Mouse (Mus musculus) layer of hippocampus, postnatal 36 days (tissue): ENCODE measurements around the gene Ltbp2. TPM values are rescaled to one million over a fixed set of nuclear protein-coding genes. Genes with fewer than 3 reads are reported as not detected.
A peak's percentile ranks its signal among the peaks of the same experiment; 100 is the strongest.

Experiments used
- DNase-seq, 2 experiments: peaks; one replicate each; pipeline ENCODE4 v3.0.0; 2022
- total RNA-seq, 2 experiments: library from RNA; stranded (reverse); gene quantifications; 2 replicates each; pipeline ENCODE4 v1.2.3; 2021

Gene Ltbp2
- total RNA-seq, result under 1 TPM; 0.40 to 0.55 TPM

DNA sequence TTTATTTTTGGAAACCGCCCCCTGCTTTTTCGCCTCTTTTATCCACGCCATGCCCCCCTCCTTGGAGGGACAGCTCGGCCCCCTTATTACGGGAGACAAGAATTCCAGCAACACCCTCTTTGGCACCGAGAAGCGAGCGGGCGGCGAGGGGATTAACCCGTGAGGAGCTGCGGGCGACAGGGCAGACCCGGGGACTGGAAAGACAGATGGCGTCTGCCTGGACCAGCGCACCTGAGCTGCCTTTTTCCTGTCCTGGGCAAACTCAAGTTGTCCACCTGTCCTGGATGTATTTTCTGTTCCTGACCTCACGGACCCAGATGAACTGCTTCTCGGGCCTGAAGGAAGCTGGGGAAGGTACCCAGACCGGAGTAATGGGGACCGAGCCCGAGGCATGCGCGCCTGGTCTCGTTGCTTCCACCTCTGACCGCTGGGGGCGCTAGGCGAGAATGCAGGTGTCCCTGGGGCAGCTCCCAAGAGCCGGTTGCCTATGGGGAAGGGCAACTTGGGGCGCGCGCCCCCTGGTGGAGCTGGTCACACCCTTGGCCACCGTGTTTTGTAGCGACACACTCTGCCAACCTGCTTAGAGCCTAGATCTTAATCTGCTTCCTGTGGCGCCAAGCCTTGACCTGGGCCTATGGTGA lies at the start of gene Ltbp2:
TSS of gene Ltbp2 (minus strand) at position 52 of the 641 bp plus-strand sequence.
- peak; percentile 48 to 54 for DNase-seq

DNA sequence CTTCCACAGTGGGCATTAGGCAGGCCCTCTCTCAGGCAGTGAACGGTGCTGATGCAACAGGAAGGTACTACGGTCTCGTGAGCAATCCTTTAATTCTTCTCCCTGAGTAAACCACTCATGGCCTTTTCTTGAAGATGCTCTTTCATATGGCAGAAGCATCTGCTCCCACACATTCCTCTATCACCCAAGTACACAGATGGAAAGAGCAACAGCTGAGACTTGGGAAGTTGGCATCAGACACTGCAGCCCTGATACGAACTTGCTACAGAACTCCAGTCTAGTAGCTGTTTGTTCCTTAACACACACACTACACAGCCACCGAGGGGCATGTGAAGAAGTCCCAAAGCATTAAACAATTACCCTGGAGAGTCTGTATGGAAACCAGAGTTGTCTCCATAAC lies 48.0 kb upstream of the Ltbp2 start:
- DNase-seq, result no peak

DNA sequence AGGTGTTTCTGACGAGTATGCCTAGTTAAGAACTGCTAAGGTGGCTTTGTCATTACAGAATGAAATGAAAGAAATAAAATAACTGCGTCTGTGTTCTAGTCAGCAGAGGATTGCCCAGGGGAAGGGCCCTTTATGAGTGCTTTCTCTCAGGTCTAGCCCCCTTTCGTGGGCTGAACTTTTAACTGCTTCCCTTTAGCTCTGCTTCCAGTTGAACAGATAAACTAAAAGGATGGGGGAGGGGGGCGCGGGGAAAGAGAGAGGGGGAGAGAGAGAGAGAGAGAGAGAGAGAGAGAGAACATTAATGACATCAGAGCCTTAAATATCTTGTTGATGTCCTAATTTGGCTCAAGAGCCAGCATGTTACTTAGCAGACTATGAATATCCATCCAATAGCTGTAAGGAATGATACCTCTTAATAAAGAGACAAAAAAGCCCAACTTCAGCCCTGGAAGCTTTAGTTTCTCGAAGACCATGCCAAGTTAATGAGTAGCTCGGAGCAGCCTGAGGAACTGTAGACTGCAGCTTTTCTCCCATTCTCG lies 45.6 kb upstream of the Ltbp2 start:
- no peak for DNase-seq

DNA sequence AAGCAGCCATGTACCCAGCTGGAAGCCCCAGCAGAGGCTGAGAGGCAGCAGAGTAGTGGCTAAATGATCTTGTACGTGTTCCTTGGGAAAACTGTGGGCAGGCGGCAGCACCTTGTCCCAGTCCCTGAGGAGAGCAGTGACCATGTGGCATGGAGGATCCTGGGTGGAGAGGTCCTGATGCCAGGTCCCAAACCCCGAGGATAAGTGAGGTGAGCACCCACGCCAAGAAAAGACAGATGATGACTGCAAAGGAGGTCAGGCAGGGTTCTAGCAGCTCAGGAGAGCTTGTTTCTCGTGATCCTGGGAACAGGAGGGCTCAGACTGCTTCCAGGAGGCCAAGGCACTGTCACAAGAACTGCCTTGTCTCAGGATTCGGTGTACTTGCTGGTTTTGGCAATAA lies 42.5 kb upstream of the Ltbp2 start:
- no peak for DNase-seq

DNA sequence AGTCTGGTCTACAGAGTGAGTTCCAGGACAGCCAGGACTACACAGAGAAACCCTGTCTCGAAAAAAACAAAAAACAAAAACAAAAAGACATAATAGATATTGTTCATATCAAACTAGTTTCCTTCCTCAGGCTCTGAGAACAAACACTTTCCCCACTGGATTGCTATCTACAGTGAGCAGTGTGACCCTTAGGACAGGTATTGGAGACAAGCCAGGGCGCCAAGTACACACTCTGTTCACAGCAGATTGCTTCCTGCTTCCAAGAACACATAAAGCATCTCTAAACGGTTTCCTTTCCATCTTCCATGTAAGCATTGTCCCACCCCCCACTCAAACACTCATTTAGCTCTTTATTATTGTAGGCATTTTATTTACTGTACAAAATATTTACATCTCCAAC lies 41.5 kb upstream of the Ltbp2 start:
- DNase-seq, result no peak

DNA sequence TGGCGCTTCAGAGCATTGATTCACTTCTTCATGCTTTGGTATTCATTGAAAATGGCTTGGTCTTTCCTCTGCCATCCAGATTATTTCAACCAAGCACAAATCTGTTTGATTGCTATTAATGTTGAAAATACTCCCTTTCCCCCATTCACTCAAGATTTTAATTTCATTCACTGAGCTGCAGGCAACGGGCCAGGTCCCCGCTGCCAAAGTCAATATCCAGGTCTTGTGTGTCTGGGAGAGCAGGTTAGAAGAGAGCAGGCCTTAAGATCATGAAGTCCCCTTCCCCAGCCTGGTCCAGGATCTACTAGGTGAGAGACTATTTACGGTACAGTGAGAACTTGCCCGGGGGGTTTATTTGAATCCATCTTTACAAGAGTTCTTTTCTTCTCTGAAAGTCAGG lies 38.6 kb upstream of the Ltbp2 start:
- no peak for DNase-seq

DNA sequence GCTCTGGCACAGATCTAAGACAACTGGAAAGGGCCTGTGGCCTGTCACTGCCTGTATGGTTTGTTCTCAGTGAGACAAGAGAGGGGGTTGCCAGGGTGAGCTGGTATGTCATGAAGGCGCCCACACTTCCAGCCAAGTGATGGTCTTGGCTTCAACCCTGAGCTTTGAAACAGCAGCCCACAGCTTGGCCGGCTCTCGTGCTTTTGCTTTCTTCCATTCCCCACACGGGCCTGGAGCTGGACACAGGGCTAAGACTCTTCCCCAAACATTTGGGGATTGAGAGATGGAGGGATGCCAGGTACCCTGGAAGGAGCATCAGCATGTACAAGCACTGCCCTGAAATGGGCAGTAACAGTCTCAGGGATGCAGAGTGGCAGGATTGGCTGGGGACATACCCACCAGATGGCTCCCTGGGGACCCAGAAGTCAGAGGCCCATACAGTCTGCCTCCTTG lies 36.3 kb upstream of the Ltbp2 start:
- no peak for DNase-seq

DNA sequence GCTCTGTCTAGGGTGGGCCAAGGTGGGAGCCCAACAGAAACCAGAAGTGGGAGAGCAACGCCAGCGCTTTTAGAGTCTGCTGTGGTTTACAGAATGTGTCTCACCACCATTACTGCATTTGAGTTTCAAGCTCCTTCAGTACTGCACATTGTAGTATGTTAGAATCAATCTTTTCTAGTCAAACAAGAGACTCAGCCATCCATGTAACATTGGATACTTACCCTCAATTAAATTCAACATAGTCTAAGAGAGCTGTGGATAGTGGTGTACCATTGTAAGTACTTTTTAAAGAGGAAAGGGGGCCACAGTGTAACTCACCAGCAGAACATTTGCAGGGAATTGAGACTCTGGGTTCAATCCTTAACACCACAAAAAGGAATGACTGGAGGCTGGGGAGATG lies 35.3 kb upstream of the Ltbp2 start:
- DNase-seq, result no peak

DNA sequence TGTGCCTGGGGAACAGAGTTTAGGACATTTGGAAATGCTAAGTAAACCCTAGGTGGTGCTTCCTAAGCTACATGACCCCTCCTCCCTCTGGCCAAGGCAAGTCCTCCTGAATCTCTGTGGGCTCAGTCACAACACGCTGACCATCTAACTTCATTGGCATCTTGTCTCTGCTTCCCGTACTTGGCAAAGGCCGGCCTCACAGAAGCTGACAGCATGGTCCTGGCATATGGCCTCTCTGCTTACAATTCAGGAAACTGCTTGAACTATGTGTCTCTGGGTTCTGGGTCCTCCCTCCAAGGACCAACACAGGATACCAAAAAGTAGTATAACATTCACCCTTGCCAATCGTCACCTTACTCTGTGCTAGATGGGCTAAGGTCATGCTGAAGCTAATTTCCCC lies 33.7 kb upstream of the Ltbp2 start:
- DNase-seq, result no peak

DNA sequence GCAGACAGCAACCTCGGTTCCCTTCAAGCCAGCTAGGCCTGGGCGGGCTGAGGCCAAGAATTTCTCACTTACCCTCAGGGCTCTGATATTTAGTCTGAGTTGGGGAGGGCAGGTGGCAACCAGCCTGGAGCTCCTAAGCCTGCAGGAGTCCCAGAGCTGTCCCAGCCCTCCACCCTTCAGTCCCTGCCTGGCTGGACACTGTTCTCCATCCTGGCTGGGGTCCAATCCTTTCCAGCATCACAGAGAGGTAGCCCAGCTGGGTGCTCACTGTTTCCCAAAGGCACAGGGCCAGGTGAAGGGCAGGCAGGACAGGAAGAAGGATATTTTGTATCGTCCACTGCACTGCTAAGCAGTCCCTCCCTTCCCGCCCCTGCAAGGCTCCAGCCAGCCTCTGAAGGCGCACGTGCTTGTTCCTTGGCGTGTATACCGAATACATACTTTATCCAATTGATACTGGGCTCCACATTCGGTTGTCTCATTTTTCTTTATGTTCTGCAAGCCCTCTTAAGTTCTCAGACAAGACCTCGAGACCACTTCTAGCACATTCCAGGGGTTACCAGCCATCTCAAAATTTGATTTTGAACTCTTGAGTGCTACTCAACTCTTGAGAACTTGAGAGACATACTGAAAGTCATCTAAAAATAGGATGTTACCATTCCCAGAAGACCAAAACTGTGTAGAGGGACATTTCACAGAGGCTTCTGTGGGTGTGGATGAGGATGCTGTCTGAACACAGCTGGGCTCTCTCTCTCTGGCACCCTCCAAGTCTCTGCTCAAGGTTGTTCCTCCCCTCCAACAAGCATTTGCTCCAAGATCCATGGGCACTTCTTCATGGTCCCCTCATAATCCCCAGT lies 31.5 kb upstream of the Ltbp2 start:
- no peak for DNase-seq

DNA sequence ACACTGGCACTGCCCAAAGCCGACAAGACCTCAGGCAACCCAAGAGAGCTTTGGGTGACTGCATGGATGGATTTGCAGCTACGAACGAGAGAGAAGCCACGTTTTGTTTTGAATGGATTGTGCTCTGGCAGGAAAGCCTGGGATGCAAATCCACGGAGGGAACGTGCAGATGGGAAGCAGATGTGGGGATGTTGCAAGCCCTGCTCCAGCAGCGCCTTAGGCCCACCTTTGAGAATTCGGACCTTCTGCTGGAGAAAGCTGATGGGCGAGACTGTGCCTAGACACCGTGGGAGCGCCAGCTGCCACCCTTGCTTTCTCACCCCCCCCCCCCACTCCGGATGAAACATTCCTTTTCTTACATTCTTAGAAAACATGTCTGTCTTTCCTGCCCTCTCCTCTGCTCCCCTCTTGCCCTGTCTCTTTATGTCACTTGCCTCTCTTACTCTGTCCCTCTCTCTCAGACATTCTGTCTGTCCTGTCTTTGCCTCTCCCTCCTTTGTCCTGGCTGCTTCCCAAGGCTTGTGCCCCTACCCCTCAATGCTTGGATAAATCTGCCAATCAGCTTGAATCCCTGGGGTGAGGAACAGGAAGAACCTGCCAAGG lies 30.8 kb upstream of the Ltbp2 start:
- no peak for DNase-seq

DNA sequence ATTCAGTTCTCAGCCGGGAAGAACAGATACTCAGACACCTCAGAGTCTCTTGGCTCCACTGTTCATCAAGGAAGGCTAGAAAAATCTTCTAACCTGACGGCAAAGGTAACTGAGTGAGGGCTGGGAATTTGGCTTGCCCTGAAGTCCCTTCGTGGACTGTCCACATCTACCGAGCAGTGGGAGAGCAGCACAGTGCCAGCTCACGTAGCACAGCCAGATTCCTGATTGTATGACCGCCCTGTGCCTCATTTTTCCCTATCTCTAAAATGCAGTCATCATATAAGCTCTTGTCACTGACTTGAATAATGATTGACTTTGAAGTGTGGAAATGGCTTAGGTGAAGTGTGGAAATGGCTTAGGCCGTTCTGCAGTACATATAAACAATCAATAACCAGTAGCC lies 28.1 kb upstream of the Ltbp2 start:
- DNase-seq, result no peak

DNA sequence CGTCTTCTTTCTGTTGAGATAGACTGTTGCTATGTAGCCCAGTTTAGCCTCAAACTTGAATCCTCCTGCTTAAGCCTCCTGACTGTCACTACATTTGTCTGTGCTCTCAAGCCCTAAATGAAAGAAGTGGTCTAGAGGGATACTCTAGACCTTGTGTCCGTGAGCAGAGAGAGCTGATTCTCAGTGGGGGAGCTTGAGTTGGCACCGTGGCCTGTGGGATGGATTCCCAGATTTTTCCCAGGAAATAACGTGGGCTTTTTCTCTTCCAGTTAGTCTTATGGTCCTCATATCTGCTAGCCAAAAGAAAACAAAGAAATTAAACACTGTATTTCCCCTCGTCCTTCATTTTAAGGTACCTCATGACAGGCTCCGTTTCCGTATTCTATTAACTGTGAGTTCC lies 24.0 kb upstream of the Ltbp2 start:
- DNase-seq, result no peak

DNA sequence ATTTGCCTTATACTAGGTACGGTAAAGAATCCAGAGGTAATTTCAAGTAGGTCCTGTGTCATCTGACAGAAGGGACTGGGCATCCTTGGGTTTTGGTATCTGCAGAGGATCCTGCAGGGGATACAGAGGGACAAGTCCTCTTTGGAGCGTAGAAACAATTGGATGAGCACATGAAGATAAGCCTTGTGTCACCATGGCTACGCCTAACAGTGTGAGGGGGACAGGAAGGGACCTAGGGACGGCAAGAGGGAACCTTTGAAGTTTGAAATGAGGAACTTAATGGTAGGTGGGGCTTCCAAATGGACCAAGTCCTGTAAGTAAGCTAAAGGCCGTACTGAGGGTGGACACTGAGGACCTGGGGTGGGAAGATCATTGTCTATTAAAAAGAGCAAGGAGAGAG lies 21.0 kb upstream of the Ltbp2 start:
- no peak for DNase-seq

DNA sequence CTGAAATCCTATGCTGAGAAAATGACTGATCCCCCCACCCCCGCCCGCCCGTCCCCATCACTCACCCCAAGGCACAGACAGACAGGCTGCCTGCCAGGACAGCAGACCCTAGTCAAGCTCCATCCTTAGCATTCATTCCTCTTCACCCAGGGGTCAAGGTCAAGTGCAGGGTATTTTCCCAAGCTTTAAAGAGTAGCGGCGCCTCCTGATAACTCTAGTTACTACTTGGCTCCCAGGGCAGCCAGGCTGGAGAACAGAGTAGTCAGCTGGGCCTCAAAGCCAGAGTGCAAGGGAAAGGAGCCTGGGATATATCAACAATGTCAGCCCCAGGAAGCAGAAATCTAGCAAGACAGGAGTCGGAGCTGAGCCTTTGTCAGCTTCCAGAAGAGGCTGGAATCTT lies 19.9 kb upstream of the Ltbp2 start:
- no peak for DNase-seq

DNA sequence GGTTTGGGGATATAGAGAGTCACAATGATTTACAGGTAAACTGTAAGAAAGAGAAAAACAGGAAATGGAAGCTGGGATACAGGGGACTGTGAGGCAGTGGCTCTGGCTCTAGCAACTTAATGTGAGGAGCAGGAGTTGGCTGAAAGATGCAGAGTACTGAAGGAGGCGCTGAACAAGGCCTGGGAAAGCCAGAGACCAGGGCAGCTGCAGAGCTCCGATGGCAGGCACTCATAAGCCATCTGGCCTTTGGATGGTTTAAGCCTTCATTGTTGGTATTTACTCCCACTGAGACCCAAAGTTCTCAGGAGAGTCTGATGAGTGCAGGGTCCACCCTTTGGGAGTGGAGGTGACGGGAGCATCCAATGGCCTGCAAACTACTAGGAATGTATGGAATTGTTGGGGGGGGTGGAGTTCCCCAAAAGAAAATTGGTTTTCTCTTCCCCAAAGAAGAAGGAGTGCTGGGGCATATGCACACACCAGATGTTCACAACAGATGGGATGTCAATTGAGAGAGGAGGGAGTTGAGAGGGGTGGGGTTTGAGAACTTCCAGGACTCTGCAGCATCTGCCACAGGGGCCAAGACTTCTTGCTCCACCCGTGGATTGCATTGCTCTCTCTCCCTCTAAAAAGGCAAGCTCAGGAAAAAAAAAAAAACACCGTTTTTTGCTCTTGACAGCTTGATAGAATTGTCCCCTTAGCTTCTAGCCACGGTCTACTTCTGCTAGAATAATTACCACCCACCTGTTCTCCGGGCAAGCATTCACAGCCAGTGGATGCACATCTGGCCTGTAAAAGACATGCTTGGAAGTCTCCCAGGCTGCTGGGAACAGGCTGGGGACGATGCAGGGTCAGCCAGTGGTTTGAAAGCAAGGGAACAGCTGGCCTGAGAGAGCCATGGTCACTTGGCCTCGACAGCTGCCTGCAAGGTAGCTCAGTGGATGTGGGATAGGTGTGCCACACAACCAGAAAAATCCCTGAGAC lies 17.6 kb upstream of the Ltbp2 start:
- no peak for DNase-seq

DNA sequence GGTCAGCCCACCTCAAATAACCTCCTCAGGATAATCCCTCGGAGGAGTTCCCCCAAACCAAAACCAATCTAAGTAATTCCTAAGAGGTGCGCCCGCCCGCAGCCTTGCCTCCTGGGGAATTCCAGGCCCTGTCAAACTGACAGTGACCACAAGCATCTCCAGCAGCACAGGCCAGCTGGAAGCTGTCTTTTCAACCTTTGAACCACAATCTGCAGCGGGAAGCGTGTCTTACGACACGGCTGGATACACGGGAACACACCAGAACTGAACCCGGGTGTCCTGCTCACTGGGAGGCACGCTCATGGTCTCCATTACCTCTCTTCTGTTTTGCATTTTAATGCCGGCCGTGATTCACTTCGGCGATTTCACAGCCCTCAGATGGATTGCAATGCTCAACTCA lies 14.0 kb upstream of the Ltbp2 start:
- no peak for DNase-seq

DNA sequence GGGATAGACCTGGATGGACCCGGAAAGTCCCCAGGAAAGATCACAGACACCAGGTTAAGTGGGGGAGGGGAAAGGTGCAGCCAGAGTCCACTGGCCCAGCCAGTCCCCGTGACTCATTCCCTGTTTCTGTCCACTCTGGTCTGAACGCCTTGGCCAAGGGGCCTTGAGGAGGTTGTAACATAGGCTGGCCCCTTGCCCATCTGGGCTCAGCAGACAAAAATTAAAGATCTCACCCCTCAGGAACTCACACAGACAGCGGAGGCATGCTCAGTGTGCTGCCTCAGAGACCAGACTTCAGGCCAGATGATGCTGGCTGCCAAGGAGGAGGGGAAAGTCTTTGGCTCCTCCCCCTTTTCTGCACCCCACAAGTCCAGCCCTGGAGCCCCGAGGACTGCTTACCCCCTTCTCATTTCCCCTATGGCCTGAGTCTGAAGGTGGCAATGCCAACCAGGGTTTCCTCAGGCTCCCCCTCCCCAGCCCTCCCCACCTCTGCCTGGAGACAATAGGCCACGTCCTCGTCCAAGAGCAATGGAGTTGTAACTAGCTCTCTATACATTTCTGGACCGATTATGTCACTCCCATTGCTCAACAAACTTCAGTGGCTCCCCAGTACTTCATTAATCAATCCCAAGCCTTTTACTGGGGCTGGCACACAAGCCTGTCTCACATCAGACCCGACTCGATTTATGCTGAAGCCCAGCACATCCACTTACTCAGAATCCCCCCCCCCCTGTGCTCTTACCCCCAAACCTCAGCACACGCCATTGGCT lies 9.0 kb upstream of the Ltbp2 start:
- no peak for DNase-seq

DNA sequence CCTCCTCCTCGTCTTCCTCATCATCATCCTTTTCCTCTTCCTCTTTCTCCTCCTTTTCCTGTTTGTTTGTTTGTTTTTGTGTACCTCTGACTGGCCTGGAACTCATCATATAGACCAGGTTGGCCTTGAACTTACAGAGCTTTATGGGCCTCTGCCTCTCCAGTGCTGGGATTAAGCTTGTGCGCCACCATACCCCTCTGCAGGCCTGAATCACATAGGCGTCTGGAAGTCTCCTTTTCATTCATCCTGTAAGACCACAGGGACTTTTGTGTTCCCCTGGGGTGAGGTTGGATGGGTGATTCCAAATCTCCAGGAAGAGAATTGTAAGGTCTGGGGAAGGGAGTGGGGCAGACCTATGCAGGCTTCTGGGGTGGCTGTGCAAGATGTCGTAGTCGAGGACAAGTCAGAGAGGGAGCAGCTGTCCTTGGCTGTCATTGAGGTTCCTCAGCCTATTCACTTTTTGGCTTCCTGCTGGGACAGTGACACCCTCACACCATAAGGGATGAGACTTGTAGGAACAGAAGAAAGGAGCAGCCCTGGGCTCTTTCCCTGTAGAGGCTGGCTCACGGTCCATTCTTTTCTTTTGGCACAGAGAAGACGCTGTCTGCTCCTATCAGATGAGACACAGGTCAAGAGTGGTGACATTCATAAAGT lies 8.2 kb upstream of the Ltbp2 start:
- no peak for DNase-seq

DNA sequence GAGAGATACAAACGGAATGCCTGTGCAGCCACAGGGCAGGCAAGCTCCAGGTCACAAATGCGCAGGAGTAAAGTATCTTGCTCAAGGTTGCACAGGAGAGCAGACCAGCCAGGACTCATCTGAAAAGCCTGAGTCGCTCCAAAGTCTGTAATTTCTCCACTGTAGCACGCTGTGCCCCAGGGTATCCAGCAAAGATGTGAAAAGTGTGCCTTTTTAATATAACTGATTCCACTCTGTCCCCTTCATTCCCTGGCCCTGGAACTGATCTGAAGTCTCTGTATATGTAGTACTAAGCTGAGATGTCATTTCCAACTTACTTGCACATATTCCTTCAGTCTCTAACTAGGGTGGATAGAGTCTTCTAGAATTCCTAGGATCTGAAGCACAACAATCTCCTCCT lies 6.5 kb upstream of the Ltbp2 start:
- no peak for DNase-seq

DNA sequence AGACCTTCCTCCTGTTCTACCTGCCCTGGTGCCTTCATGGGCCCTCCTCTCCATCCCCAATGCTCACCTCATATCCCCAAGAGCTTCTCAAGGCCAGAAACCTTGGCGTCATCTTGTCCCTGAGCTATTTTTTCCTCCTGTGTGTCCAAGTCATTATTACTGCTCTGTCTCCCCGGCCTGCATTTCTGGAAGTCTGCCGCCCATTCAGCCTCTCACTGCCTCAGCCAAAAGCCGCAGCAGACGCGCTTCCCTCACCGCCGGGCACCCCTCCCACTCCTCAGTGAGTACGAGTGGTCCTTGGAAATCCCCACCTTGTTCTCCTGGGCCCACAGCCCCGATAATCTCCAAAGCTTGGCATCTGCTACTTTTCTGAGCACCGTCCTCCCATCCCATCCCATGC lies 3.8 kb upstream of the Ltbp2 start:
- DNase-seq, result no peak
